Mouse (Mus musculus): ENCODE data around the gene Atxn1. TPM values are rescaled to one million over a fixed set of nuclear protein-coding genes. Genes with fewer than 3 reads are reported as not detected.

Atxn1 gene
- total and polyA plus RNA-seq, 2 experiments from 2014 or later, result 8.6 to 44.6 TPM

DNA sequence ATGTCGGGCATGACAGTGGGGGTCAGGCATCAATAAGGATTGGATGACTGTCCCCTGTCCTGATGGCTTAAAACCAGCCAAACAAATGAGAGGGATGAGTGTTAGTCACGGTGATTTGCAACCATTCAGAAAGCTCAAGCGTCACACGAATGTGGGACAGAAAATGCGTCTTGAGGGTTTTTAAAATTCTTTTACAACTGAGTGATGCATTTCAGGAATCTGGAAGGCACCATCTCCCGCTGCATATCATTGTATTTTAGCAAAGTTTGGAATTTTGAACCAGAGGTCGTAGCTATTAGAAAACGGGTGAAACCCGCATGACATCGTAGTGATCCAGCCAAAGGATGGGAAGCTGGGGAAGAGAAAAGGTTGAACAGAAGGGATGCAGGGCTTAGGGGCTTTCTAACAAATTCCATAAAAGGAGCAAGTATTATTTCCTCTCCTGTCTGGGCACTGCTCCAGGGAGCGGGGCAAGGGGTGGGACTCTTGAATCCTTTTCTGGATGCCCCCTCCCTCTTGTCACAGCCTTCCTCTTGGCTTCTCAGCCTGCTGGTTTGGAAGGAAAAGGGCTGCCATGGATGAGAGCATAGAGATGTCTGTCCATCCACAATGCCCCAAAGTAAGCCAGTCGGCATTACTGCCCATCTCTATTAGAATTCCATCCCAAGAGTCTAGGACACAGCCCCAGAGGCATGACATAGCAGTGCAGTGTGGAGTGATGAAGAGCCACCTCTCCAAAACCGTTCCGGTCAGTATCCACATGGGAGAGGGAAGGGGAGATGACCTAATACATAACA, 84.9 kb downstream of the Atxn1 start:
- Histone ChIP-seq H3K36me3 (ENCODE audit: insufficient read depth, low read length) (no peaks in the 10 kb centered on the region), H3K27ac (no peak overlapping the region), H3K9ac (replicated peaks; ENCODE audit: low read length) (no peak overlapping the region), H3K4me2 (ENCODE audit: low read depth, low read length) (no peak overlapping the region), H3K9me3 (ENCODE audit: low read length) (no peaks in the 10 kb centered on the region), H3K4me3 (ENCODE audit: low read length) (no peak overlapping the region), H3K4me1 (ENCODE audit: insufficient read depth, low read length) (peaks cover 5% of the 10 kb centered on the region; the same call in 1 of the 2 replicates), H3K27me3 (ENCODE audit: insufficient read depth, low read length) (no peaks in the 10 kb centered on the region)
- no peak for DNase-seq (ENCODE audit: low spot score)
- no peak for ATAC-seq
- 47% methylated on average over 14 of the region's 14 CpGs for WGBS
- no peak for TF ChIP-seq CTCF (IDR thresholded peaks at IDR 0.05; ENCODE audit: low read depth)

DNA sequence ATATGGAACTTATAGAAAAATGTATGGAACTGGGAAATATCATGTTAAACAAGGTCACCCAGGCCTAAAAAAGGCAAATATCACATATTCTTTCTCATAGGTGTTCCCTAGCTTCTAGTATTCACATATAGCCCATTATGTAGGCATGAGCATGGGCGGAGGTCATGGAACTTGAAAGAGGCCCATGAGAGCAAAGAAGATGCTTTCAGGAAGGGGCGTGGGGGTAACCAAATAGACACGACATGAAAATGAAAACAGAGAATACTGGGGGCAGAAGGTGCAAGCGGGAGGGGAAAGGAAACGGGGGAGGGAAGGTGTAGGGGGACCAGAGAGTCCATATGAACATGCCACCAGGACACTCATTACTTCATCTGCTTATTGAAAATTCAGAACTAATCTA, 87.9 kb downstream of the Atxn1 start:
- ATAC-seq, result no peak
- H3K9me3 ChIP-seq (ENCODE audit: low read length), result no peaks in the 10 kb centered on the region
- H3K36me3 ChIP-seq (ENCODE audit: insufficient read depth, low read length), result no peaks in the 10 kb centered on the region
- H3K27me3 ChIP-seq (ENCODE audit: insufficient read depth, low read length), result no peaks in the 10 kb centered on the region
- no peak overlapping the region for H3K27ac ChIP-seq
- no peak overlapping the region for H3K4me2 ChIP-seq (ENCODE audit: low read depth, low read length)
- no peak overlapping the region for H3K4me3 ChIP-seq (ENCODE audit: low read length)
- WGBS, result 78% methylated on average over 5 of the region's 5 CpGs
- peaks cover 5% of the 10 kb centered on the region; the same call in 1 of the 2 replicates for H3K4me1 ChIP-seq (ENCODE audit: insufficient read depth, low read length)
- no peak overlapping the region for H3K9ac ChIP-seq (replicated peaks; ENCODE audit: low read length)
- DNase-seq (ENCODE audit: low spot score), result no peak
- no peak for TF ChIP-seq CTCF (IDR thresholded peaks at IDR 0.05; ENCODE audit: low read depth)

DNA sequence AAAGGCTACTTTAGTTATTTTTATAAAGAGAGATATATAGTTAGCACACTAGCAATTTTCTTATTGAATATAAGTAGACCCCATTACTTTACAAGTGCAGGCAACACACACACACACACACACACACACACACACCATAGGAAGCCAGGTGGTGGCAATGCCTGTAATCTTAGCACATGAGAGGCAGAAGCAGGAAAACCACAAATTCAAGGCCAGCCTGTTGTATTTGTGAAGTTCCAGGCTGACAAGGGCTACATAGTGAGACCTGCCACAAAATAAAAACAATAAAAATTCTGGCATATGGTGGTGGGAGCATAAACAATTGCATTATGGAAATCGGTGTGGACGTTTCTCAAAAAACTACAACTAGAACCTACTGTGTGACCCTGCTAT, 88.4 kb downstream of the Atxn1 start:
- Histone ChIP-seq H3K27ac (no peak overlapping the region), H3K4me2 (ENCODE audit: low read depth, low read length) (no peak overlapping the region), H3K4me3 (ENCODE audit: low read length) (no peak overlapping the region), H3K27me3 (ENCODE audit: insufficient read depth, low read length) (no peaks in the 10 kb centered on the region), H3K36me3 (ENCODE audit: insufficient read depth, low read length) (no peaks in the 10 kb centered on the region), H3K9ac (replicated peaks; ENCODE audit: low read length) (no peak overlapping the region), H3K9me3 (ENCODE audit: low read length) (no peaks in the 10 kb centered on the region), H3K4me1 (ENCODE audit: insufficient read depth, low read length) (peaks cover 5% of the 10 kb centered on the region; the same call in 1 of the 2 replicates)
- no peak for ATAC-seq
- 78% methylated on average over 2 of the region's 2 CpGs for WGBS
- no peak for TF ChIP-seq CTCF (IDR thresholded peaks at IDR 0.05; ENCODE audit: low read depth)
- DNase-seq (ENCODE audit: low spot score), result no peak

DNA sequence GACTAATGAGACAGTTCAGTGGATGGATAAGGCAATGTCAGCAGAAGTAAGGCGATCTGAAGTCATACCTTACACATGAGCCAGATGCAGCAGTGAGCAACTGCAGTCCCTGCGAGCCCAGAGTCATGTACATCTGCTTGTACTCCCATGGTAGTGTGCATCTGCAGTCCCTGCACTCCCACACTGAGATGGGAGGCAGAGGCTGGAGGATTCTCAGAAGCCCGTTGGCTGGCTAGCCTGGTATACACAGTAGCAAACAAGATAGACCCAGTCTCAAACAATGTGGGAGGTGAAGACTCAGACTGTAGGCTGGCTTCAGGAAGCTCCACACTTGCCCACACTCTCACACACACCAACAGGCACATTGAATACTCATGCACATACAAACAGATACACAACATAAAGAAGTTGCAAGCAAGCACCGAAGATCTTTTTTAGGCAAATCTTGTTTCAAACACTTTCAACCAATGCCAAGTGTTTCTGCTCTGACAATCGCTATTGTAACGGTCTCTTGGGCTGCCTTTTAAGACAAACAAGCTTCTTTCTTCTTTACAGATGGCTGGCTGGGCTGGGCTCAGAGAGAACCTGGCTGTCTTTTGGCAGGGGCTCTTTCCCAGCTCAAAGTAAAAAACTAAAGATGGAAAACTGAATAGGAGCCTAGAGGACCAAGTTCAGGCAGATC, 89.0 kb downstream of the Atxn1 start:
- Histone ChIP-seq H3K9me3 (ENCODE audit: low read length) (no peaks in the 10 kb centered on the region), H3K36me3 (ENCODE audit: insufficient read depth, low read length) (no peaks in the 10 kb centered on the region), H3K4me2 (ENCODE audit: low read depth, low read length) (no peak overlapping the region), H3K27me3 (ENCODE audit: insufficient read depth, low read length) (no peaks in the 10 kb centered on the region), H3K9ac (replicated peaks; ENCODE audit: low read length) (no peak overlapping the region), H3K4me1 (ENCODE audit: insufficient read depth, low read length) (0 out of 2 replicates have a peak, but pooled peaks cover 5% of the 10 kb centered on the region), H3K4me3 (ENCODE audit: low read length) (no peak overlapping the region), H3K27ac (no peak overlapping the region)
- no peak for DNase-seq (ENCODE audit: low spot score)
- no peak for TF ChIP-seq CTCF (IDR thresholded peaks at IDR 0.05; ENCODE audit: low read depth)
- WGBS, result 60% methylated on average over 6 of the region's 6 CpGs
- no peak for ATAC-seq

DNA sequence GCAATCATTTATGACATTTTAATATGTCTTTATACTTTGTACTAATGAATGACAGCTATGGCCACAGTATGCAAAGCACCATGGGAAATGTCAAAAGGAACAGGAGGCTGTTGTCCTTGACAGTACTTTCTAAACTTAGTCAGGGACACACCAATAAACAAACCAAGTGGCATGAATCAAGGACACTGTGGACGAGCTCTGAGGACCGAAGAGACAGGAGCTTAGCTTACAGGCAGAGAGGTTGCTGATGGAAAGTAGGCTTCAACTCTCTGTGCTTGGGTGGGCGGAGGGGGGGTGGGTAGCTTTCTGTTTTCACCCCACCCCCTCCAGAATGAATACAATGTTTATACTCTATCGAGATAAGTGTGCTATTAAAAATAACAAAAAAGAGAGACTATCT, 90.6 kb downstream of the Atxn1 start:
- Histone ChIP-seq H3K9ac (replicated peaks; ENCODE audit: low read length) (no peak overlapping the region), H3K27ac (no peak overlapping the region), H3K9me3 (ENCODE audit: low read length) (no peaks in the 10 kb centered on the region), H3K4me2 (ENCODE audit: low read depth, low read length) (no peak overlapping the region), H3K27me3 (ENCODE audit: insufficient read depth, low read length) (no peaks in the 10 kb centered on the region), H3K36me3 (ENCODE audit: insufficient read depth, low read length) (no peaks in the 10 kb centered on the region), H3K4me1 (ENCODE audit: insufficient read depth, low read length) (no peaks in the 10 kb centered on the region), H3K4me3 (ENCODE audit: low read length) (no peak overlapping the region)
- ATAC-seq (no peak), DNase-seq (ENCODE audit: low spot score) (no peak)
- no peak for TF ChIP-seq CTCF (IDR thresholded peaks at IDR 0.05; ENCODE audit: low read depth)
- 91% methylated on average over 4 of the region's 4 CpGs for WGBS

DNA sequence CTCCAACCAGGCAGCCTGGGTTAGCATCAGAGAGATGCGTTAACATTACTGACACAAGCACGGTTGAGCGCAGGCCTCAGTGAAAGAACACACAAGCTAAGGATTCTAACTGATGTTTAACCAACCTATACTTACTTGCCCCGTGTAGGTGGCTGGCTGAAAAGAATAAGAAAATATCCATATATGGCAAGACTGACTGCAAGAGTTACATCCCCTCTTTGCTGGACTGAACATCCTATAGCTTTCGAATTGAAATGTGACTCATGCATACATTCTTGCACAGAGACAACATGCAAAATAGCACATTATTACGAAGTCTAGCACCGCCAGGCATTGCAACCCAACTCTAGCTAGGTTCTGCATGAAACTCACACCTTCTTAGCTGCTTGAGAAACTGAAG, 91.8 kb downstream of the Atxn1 start:
- DNase-seq (ENCODE audit: low spot score) (no peak), ATAC-seq (no peak)
- Histone ChIP-seq H3K9me3 (ENCODE audit: low read length) (no peaks in the 10 kb centered on the region), H3K36me3 (ENCODE audit: insufficient read depth, low read length) (no peaks in the 10 kb centered on the region), H3K4me2 (ENCODE audit: low read depth, low read length) (no peak overlapping the region), H3K4me3 (ENCODE audit: low read length) (no peak overlapping the region), H3K9ac (replicated peaks; ENCODE audit: low read length) (no peak overlapping the region), H3K27ac (no peak overlapping the region), H3K27me3 (ENCODE audit: insufficient read depth, low read length) (no peaks in the 10 kb centered on the region), H3K4me1 (ENCODE audit: insufficient read depth, low read length) (no peaks in the 10 kb centered on the region)
- TF ChIP-seq CTCF (IDR thresholded peaks at IDR 0.05; ENCODE audit: low read depth), result no peak
- 92% methylated on average over 7 of the region's 7 CpGs for WGBS

All from hindbrain, postnatal 0 days (tissue).